Comparison of ENCODE assay signal across 1 mouse cellular context in the genomic region with DNA sequence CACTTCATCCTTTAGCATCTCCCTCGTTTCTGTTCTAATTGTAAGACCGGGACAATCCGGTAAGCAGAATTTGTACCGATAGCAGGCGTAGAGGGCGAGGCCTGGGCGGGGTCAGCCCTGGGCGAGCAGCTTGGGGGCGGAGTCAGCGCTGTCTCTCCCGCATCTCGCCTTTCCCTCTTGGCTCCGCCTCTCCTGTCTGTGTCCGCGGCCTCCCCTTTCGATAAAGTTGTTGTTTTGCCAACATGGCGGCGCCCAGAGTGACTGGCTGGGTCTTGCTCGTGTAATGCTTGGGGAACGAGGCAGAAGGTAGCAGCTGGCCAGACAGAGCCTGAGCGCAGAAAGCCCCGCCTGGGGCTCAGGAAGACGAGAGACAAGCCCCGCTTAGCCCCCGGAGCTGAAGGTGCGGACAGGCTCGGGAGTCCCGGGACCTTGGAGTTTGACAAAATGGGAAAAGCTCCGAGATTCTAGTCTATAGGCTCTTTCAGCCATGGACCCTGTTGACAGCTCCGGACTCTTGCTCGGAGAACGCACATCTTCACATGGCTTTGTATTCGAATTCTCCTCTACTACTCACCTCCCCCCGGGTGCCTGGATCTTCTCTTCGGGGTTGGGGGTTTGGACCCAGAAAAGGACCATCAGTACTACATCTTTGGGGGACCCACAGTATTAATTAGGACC.
TF ChIP-seq lines count a peak whose summit lies in the region.

A gene (plus strand): TSS at position 220 of the 678 bp plus-strand sequence.

TF ChIP-seq in CH12.LX, 34 proteins besides CTCF, POLR2A, EP300 and RAD21 (continued from another document):
- TF ChIP-seq ELF1 (IDR thresholded peaks at IDR 0.05; ENCODE audit: low read depth, low read length) = peak; percentile 60
- no peak for TF ChIP-seq E2F4 (IDR thresholded peaks at IDR 0.05; ENCODE audit: insufficient replicate concordance, low read depth, low read length)
- 0 out of 2 replicates have a peak, but pooled peaks have one; percentile 3 for TF ChIP-seq SMC3 (IDR thresholded peaks at IDR 0.05; ENCODE audit: low read depth, low read length)
- no peak for TF ChIP-seq USF2 (conservative IDR thresholded peaks at IDR 0.05; ENCODE audit: low read depth, low read length)
- TF ChIP-seq IRF4 (IDR thresholded peaks at IDR 0.05; ENCODE audit: low read depth, low read length) = peak; percentile 26; the same call in 1 of the 2 replicates
- peak; percentile 64 for TF ChIP-seq MAX (IDR thresholded peaks at IDR 0.05; ENCODE audit: low read length)
- peak; percentile 89 for TF ChIP-seq SIN3A (IDR thresholded peaks at IDR 0.05; ENCODE audit: low read length)
- TF ChIP-seq CHD1 (IDR thresholded peaks at IDR 0.05; ENCODE audit: low read depth, low read length) = no peak
- peak; percentile 86 for TF ChIP-seq MYC (IDR thresholded peaks at IDR 0.05; ENCODE audit: low read depth, low read length)
TF ChIP-seq in CH12.LX: peak in this region for 14.
